Mouse (Mus musculus): ENCODE data around the gene Tcte2.

The Tcte2 gene

GRCm38 (mm10) chr17:13720187-13720586, 41.4 kb downstream of the Tcte2 start:
- DNase-seq (ENCODE audit: low spot score) = no peak

DNA sequence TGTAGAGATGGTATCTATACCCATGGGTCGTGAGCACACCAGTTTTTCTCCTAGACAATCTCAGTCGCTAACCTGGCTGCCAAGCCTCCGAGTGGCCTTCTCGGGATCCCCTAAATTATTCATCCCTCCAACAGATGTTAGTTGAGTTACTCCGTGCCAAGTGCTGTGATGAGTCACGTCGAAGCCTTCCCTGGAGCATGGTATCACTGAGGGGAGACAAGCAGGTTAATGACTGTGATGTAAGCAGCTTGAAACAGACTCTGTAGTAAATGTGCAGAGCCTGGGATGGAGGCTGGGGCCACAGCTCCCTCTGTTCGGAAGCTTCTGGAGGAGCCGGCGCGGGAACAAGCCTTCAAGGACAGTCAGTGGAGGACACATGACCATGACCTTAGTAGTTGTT, 44.2 kb downstream of the Tcte2 start:
- peak; percentile 72 for DNase-seq (ENCODE audit: low spot score)

DNA sequence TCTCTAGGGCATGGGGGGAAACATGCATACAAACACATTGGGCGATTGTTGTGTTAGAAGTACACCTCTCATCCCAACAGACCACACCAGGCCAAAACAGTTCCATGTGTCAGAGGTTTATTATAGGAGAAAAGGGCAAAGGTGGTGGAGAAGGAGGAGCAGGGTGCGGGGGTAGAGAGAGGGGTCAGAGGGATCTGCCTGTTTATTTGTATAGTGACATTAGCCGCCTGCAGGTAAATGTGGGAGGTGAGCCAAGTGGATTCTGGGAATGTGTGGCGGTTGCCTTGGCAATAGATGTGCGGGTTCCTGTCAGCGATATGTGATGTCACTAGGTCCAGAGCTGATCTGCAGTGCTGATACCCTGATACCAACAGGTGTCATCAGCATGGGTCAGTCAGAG, 45.3 kb downstream of the Tcte2 start:
- DNase-seq (ENCODE audit: low spot score) = no peak

DNA sequence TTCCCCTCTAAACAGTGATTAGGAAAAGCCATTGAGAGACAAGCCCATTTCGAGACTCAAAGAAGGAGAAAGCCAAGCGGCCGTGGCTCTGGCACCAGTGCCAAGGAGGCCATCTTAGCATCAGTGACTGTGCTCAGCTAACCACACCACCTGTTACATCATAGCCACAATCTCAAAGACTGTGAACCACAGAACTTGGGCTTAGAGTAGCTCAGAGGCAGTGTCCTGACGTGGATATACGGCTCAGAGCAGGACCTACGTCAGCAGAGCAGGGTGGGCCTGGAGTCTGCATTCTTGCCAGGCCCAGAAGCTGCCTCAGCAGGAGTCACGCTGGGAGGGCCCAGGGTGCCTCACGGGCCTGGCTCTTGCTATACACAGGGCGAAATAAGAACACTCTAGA, 46.1 kb downstream of the Tcte2 start:
- no peak for DNase-seq (ENCODE audit: low spot score)

- no peak for DNase-seq (ENCODE audit: low spot score)
Measured at GRCm38 (mm10) chr17:13714654-13715053, 47.0 kb downstream of the Tcte2 start.

DNA sequence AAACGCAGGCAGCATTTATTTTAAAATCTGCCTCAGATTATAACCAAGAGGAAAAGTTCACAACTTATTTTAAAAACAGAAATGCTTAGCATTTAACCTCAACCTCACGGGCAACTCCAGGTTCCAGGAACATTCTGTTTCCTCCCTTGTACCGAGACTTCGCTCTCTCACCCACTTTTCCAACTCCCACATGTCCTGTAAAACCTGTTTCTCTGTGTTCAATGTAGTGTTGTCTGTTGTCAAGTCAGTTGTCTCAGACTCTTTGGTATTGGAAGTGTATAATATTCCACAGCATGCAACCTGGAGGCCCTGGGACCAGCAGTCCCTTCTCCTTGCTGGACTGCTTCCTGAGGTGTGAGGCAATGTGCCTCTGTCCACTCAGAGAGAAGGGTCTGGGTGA, 47.5 kb downstream of the Tcte2 start:
- no peak for DNase-seq (ENCODE audit: low spot score)

GRCm38 (mm10) chr17:13712518-13712917, 49.1 kb downstream of the Tcte2 start:
- DNase-seq (ENCODE audit: low spot score) = no peak

DNA sequence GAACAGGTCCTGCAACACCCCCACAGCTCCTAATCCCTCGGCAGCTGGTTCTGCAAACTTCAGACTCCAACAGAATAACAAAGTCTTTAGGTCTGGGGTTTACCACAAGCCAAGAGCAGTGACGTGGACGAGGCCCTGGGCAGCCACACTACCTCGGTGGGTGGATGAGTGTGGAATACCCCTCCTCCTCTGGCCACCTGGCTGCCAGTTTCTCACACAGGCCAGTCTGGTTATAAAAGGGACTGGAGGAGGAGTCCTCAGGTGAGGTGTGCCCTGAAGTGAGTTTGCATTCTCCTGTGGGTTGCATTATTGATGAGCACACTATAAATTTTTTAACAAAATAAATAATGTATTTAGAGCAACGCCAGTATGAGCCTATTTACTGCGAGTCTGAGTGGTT, 49.5 kb downstream of the Tcte2 start:
- no peak for DNase-seq (ENCODE audit: low spot score)

- no peak for DNase-seq (ENCODE audit: low spot score)
Measured at GRCm38 (mm10) chr17:13711173-13711572, 50.5 kb downstream of the Tcte2 start.

DNA sequence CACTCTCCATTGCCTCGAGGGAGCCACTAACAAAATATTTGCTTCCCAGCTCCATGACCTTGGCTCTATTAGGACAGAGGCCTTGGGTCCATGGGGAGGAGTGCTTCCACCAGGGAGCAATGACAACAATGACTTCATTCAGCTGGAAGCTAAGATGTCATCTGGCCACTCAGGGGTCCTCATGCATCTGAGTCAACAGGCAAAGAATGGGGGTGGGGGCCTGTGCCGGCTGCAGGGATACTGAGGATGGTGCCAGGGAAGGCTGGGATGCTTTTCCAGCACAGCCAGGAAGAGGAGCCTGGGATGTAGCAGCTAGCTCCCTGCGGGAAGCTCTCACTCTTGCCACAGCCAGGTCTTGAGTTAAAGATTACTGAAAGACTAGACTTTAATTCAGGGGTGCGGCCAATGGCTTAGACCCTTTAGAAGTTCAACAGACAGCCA, 56.1 kb downstream of the Tcte2 start:
- no peak for DNase-seq (ENCODE audit: low spot score)

GRCm38 (mm10) chr17:13703611-13704320, 57.9 kb downstream of the Tcte2 start:
- no peak for DNase-seq (ENCODE audit: low spot score)

DNA sequence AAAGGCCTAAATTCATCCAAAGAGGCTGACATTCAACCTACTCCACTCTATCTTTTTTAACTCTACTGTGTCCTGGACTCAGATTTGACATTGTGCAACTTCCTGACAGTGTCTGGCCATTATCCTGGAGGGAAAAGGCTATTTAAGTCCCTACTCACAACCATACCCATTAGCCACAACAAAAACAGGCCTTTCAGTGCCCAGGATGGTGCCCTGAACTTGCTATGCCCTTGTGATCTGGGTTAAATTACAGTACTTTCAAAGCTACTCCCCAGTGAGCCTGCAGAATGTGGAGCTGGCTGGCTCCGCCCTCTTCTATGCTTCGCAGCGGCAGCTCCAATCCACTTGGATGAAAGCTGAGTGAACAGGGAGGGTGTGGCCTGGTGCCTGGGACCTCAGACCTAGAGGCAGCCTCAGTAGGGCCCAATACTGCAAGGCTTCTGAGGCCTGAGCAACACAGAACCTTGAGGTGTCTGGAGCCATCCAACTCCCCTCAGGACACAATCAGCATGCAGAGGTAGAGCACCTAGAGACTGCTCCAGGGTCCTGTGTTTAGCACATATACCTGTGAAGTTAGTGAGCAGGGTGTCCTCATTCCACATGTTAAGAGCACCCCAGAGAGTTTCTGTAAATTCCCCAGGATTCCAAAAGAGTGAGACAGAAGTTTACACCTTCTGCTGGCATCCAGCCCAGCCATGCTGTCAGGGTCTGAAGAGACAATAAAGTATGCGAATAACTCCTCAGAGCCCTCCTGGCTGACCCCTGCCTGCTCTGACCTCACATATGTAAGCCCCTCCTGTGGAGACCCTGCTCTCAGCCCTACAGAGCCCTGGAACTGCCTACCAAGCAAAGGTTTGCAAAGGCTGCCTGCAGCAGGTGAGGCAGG, 61.3 kb downstream of the Tcte2 start:
- DNase-seq (ENCODE audit: low spot score) = peak; percentile 25

DNA sequence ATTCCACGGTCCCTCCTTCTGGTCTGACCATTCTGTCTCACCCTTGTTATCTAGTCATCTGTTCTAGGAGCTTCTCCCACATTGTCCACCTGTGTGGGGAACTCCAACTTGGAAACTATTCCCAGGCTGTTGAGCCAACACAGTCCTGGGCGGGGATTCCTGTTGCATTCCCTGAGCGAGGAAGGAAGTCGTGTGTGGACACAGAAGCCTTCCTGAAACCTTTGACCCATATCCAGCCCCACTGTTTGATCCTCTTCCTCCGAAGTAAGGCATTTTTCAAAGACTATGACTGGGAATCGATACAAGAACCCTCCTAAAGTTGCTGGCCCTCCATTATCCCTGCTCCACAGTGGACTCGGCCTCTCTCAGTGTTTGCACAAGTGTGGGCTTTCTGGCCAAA, 61.9 kb downstream of the Tcte2 start:
- no peak for DNase-seq (ENCODE audit: low spot score)

DNA sequence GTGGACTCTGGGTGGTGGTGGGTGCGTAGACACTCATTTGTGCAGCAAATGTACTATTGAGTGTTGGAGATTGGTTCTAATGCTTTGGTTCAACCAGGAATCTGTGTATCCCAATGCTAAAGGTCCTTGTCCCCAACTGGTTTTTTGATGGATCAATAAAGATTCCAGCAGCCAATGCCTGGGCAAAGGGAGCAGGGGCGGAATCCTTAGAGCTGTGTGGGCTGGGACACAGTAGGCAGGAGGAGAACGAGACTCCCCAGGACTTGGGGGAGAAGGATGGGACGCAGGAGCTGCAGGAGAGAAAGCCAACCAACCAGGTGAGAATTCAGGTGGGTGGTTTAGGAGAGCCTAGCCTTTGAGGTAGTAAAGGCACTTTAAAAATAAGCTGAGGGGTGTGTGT, 63.4 kb downstream of the Tcte2 start:
- no peak for DNase-seq (ENCODE audit: low spot score)

DNA sequence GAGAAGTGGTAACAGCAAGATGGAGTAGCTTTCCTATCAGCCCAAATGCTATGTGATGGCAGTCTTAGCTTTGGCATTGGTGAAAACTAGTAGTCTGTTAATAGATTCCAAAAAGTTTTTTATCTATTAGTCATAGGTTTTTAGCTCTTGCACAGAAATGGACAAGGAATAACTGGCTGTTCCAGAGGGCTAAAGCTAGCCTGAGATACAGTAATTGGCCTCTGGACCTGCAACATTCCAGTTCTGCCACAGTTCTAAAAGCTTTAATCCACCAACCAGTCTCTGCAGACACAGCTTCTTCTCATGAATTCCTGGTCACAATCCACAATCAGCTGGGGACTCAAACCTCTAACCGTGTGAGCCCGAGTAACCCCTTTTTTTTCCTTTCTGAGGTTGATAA, 64.0 kb downstream of the Tcte2 start:
- no peak for DNase-seq (ENCODE audit: low spot score)

DNA sequence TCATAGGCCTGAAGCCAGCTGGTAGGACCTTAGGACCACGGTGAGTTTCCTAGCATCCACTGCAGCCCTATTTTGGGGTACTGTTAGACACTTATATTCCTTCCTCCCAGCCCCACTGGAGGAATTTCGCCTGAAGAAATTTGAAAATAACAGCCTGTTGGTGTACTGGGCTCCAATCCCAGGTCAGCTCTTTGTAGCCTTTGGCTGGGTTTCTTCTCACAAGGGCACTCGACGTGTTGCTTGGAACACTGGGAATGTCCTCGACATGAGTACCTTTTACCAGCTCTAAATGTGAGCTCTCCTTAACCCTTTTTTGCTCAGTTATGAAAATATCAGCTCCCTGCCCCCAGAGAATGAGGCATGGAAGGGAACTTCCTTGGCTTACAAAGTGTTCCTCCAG, 65.7 kb downstream of the Tcte2 start:
- DNase-seq (ENCODE audit: low spot score) = no peak

- DNase-seq (ENCODE audit: low spot score) = no peak
Measured at GRCm38 (mm10) chr17:13695211-13695610, 66.4 kb downstream of the Tcte2 start.

GRCm38 (mm10) chr17:13694181-13694580, 67.4 kb downstream of the Tcte2 start:
- DNase-seq (ENCODE audit: low spot score) = no peak

- DNase-seq (ENCODE audit: low spot score) = peak; percentile 37
Measured at GRCm38 (mm10) chr17:13687656-13688055, 74.0 kb downstream of the Tcte2 start.

DNA sequence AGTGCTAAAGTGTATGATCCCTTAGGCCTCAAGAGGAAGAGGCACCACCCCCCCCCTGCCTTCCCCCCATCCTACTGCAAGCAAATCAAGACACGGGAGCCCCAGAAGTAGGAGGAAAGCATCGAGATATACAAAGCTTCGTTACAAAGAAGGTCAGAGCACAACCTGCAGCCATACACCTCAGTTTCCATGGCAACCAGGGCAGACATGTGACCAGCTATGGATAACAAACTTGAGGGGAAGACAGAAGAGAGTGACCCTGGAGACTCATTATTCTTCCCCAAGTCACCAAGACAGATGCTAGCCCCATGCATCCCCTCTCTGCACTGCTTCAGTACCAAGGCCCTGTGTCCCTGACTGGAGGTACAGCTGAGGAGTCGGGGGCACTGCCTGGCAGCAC, 74.5 kb downstream of the Tcte2 start:
- DNase-seq (ENCODE audit: low spot score) = no peak

- DNase-seq (ENCODE audit: low spot score) = peak; percentile 41
Measured at GRCm38 (mm10) chr17:13685621-13686020, 76.0 kb downstream of the Tcte2 start.

GRCm38 (mm10) chr17:13684256-13684655, 77.4 kb downstream of the Tcte2 start:
- DNase-seq (ENCODE audit: low spot score) = no peak

GRCm38 (mm10) chr17:13683411-13684174, 78.0 kb downstream of the Tcte2 start:
- DNase-seq (ENCODE audit: low spot score) = peak; percentile 92
